Mouse (Mus musculus): ENCODE results near the gene 4930579G24Rik.

DNA sequence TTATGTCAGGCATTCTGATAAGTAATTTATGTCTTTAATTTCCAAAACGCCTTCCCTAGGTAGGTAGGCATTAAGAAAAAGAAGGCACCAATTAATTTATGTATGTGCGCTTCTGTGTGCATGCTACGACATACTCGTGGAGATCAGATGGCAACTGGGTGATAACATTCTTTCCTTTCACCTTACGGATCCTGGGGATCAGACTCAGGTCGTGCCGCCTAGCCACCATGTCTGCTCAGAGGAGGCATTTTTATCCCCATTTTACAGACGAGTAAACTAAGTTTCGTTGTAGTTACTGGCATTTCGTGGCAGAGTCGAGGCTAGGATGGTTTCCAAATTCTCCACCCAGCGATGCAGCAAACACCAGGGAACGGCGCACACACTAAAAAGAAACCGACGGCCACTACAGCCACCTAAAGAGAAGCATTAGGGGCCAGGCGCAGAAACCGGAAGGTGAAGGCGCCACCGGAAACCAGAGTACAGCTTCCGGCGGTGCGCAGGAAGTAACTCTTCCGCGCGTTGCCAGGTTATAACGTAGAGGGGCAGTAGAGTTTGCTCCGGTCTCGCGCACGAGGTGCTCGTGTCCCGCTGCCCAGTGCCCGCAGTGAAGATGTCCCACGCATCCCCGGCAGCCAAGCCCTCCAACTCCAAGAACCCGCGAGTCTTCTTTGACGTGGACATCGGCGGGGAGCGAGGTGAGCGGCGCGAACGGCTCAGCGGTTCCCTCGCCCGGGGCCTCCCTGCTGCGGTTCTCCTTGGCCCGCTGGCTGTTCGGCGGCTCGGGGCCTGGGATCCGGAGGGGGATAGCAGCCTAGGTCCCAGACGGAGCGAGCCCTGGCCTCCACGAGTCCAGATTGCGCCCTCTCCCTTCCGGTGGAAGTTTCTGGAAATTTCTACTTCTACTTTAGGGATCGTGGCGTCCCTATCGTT lies 37.8 kb upstream of the 4930579G24Rik start, which contains the start of gene Ppid:
- TF ChIP-seq POLR2A (IDR thresholded peaks at IDR 0.05; ENCODE audit: borderline replicate concordance, insufficient read depth, low read length), result peak; percentile 73; the same call in 1 of the 2 replicates
- no peak for TF ChIP-seq CTCF (IDR thresholded peaks at IDR 0.05; ENCODE audit: borderline replicate concordance, insufficient read depth, low read depth, low read length)
